Mouse (Mus musculus) MEL (cell line): Measurements from ENCODE around the gene Metap2. TPM values are rescaled to one million over a fixed set of nuclear protein-coding genes. Genes with fewer than 3 reads are reported as not detected.

ENCODE experiments used
- DNase-seq: peaks from one replicate; pipeline ENCODE4 v3.0.0; 2011; ENCODE audit warnings: low read depth, low spot score
- H3K27ac ChIP-seq: 2 replicates; pipeline ENCODE4 v1.5.1; 2012; ENCODE audit warnings: low read depth, mild to moderate bottlenecking, control low read depth, low read length, moderate library complexity; ENCODE audit not compliant: control insufficient read depth
- H3K27me3 ChIP-seq, 2 experiments: fragments of 150-350 bp in 1 of 2; sonication (generic) in 1 of 2; 2 replicates each; pipeline ENCODE4 v1.6.1; 2012; ENCODE audit warnings: low read length in 2 of 2, mild to moderate bottlenecking in 2 of 2, improper control_type of control experiment in 1 of 2, moderate library complexity in 1 of 2; ENCODE audit not compliant: insufficient read depth in 2 of 2, control insufficient read depth in 1 of 2
- H3K36me3 ChIP-seq, 2 experiments: 2 replicates each; pipeline ENCODE4 v1.6.1; 2012 to 2014; ENCODE audit warnings: low read length in 2 of 2, improper control_type of control experiment in 1 of 2, inconsistent platforms in 1 of 2, mild to moderate bottlenecking in 1 of 2; ENCODE audit not compliant: insufficient read depth in 2 of 2, control insufficient read depth in 1 of 2
- H3K4me1 ChIP-seq, 2 experiments: fragments of 150-350 bp in 1 of 2; sonication (generic) in 1 of 2; 2 replicates each; pipeline ENCODE4 v1.6.1; 2012; ENCODE audit warnings: low read length in 2 of 2, improper control_type of control experiment in 1 of 2, mild to moderate bottlenecking in 1 of 2; ENCODE audit not compliant: insufficient read depth in 2 of 2, control insufficient read depth in 1 of 2
- H3K4me3 ChIP-seq, 2 experiments: fragments of 150-350 bp in 1 of 2; sonication (generic) in 1 of 2; 2 replicates each; pipeline ENCODE4 v1.5.1; 2012; ENCODE audit warnings: low read depth in 2 of 2, low read length in 2 of 2, mild to moderate bottlenecking in 2 of 2, moderate library complexity in 2 of 2, control low read depth in 1 of 2, improper control_type of control experiment in 1 of 2; ENCODE audit not compliant: control insufficient read depth in 1 of 2, insufficient read depth in 1 of 2
- H3K79me2 ChIP-seq: 2 replicates; pipeline ENCODE4 v1.6.1; 2012; ENCODE audit warnings: mild to moderate bottlenecking, low read length, moderate library complexity; ENCODE audit not compliant: control insufficient read depth, poor library complexity, insufficient read depth
- H3K9ac ChIP-seq: 2 replicates; pipeline ENCODE4 v1.6.1; 2012; ENCODE audit warnings: low read depth, mild to moderate bottlenecking, control low read depth, low read length, moderate library complexity; ENCODE audit not compliant: control insufficient read depth, poor library complexity, severe bottlenecking
- H3K9me3 ChIP-seq: fragments of 150-350 bp; sonication (generic); replicated peaks from 2 replicates; pipeline ENCODE4 v1.6.1; 2012; ENCODE audit warnings: mild to moderate bottlenecking, low read length, improper control_type of control experiment, moderate library complexity; ENCODE audit not compliant: insufficient read depth
- BHLHE40 ChIP-seq: IDR thresholded peaks from 2 replicates; pipeline ENCODE4 v1.6.1; 2012; ENCODE audit warnings: low read depth, mild to moderate bottlenecking, inconsistent platforms, low read length, improper control_type of control experiment, borderline replicate concordance
- CHD1 ChIP-seq: IDR thresholded peaks from 2 replicates; pipeline ENCODE4 v1.6.1; 2012; ENCODE audit warnings: low read depth, mild to moderate bottlenecking, inconsistent platforms, low read length, improper control_type of control experiment
- CHD2 ChIP-seq: IDR thresholded peaks from 2 replicates; pipeline ENCODE4 v1.6.1; 2011; ENCODE audit warnings: low read length, improper control_type of control experiment
- ELF1 ChIP-seq: IDR thresholded peaks from 2 replicates; pipeline ENCODE4 v1.6.1; 2014; ENCODE audit warnings: low read depth, mild to moderate bottlenecking, inconsistent platforms, low read length, improper control_type of control experiment, moderate library complexity
- EP300 ChIP-seq, 2 experiments: IDR thresholded peaks; 2 replicates each; pipeline ENCODE4 v1.6.1; 2011; ENCODE audit warnings: improper control_type of control experiment in 2 of 2, low read length in 2 of 2, low read depth in 1 of 2, mild to moderate bottlenecking in 1 of 2
- ETS1 ChIP-seq: IDR thresholded peaks from 2 replicates; pipeline ENCODE4 v1.6.1; 2012; ENCODE audit warnings: low read depth, mild to moderate bottlenecking, inconsistent platforms, low read length, improper control_type of control experiment, moderate library complexity
- GABPA ChIP-seq: IDR thresholded peaks from 2 replicates; pipeline ENCODE4 v1.6.1; 2012; ENCODE audit warnings: low read depth, mild to moderate bottlenecking, inconsistent platforms, low read length, improper control_type of control experiment, moderate library complexity
- GATA1 ChIP-seq: IDR thresholded peaks from 2 replicates; pipeline ENCODE4 v1.6.1; 2011; ENCODE audit warnings: low read depth, low read length, improper control_type of control experiment
- KAT2A ChIP-seq: conservative IDR thresholded peaks from 2 replicates; pipeline ENCODE4 v1.6.1; 2012; ENCODE audit warnings: low read depth, low read length, improper control_type of control experiment, inconsistent platforms
- MAX ChIP-seq: IDR thresholded peaks from 2 replicates; pipeline ENCODE4 v1.6.1; 2011; ENCODE audit warnings: low read length, improper control_type of control experiment
- MAZ ChIP-seq: IDR thresholded peaks from 2 replicates; pipeline ENCODE4 v1.6.1; 2012; ENCODE audit warnings: low read depth, mild to moderate bottlenecking, inconsistent platforms, low read length, improper control_type of control experiment
- MXI1 ChIP-seq: IDR thresholded peaks from 2 replicates; pipeline ENCODE4 v1.6.1; 2011; ENCODE audit warnings: mild to moderate bottlenecking, low read depth, low read length, improper control_type of control experiment
- MYC ChIP-seq: IDR thresholded peaks from 2 replicates; pipeline ENCODE4 v1.6.1; 2011; ENCODE audit warnings: low read depth, mild to moderate bottlenecking, low read length, improper control_type of control experiment, moderate library complexity
- NELFE ChIP-seq: IDR thresholded peaks from 2 replicates; pipeline ENCODE4 v1.6.1; 2011; ENCODE audit warnings: low read depth, low read length, improper control_type of control experiment
- NRF1 ChIP-seq: IDR thresholded peaks from 2 replicates; pipeline ENCODE4 v1.6.1; 2014; ENCODE audit warnings: low read depth, mild to moderate bottlenecking, inconsistent platforms, low read length, improper control_type of control experiment, moderate library complexity; ENCODE audit not compliant: poor library complexity, insufficient read depth, severe bottlenecking
- POLR2A ChIP-seq, 2 experiments: IDR thresholded peaks; 2 replicates each; pipeline ENCODE4 v1.6.1; 2011 to 2012; ENCODE audit warnings: low read length in 2 of 2, mild to moderate bottlenecking in 2 of 2, control low read depth in 1 of 2, improper control_type of control experiment in 1 of 2, low read depth in 1 of 2, moderate library complexity in 1 of 2; ENCODE audit not compliant: control insufficient read depth in 1 of 2, insufficient read depth in 1 of 2, poor library complexity in 1 of 2
- POLR2AphosphoS2 ChIP-seq: IDR thresholded peaks from 2 replicates; pipeline ENCODE4 v1.6.1; 2011; ENCODE audit warnings: low read length, improper control_type of control experiment
- POLR2AphosphoS5 ChIP-seq: IDR thresholded peaks from 2 replicates; pipeline ENCODE4 v1.6.1; 2012; ENCODE audit warnings: low read depth, borderline replicate concordance, mild to moderate bottlenecking, inconsistent platforms, low read length, moderate library complexity, mixed read lengths
- RCOR1 ChIP-seq: IDR thresholded peaks from 2 replicates; pipeline ENCODE4 v1.6.1; 2012; ENCODE audit warnings: low read depth, mild to moderate bottlenecking, inconsistent platforms, low read length, improper control_type of control experiment
- SIN3A ChIP-seq: IDR thresholded peaks from 2 replicates; pipeline ENCODE4 v1.6.1; 2012; ENCODE audit warnings: low read length, improper control_type of control experiment, inconsistent platforms
- SMC3 ChIP-seq: IDR thresholded peaks from 2 replicates; pipeline ENCODE4 v1.6.1; 2011; ENCODE audit warnings: low read depth, low read length, improper control_type of control experiment
- TAL1 ChIP-seq: IDR thresholded peaks from 2 replicates; pipeline ENCODE4 v1.6.1; 2012; ENCODE audit warnings: mild to moderate bottlenecking, inconsistent platforms, low read length, moderate library complexity, mixed read lengths
- TBP ChIP-seq: IDR thresholded peaks from 2 replicates; pipeline ENCODE4 v1.8.0; 2011; ENCODE audit warnings: low read depth, low read length, improper control_type of control experiment
- TCF12 ChIP-seq: IDR thresholded peaks from 2 replicates; pipeline ENCODE4 v1.6.1; 2014; ENCODE audit warnings: low read depth, mild to moderate bottlenecking, inconsistent platforms, low read length, improper control_type of control experiment, moderate library complexity
- UBTF ChIP-seq: IDR thresholded peaks from 2 replicates; pipeline ENCODE4 v1.6.1; 2012; ENCODE audit warnings: low read depth, mild to moderate bottlenecking, inconsistent platforms, low read length, improper control_type of control experiment, moderate library complexity, borderline replicate concordance; ENCODE audit not compliant: insufficient read depth
- USF1 ChIP-seq: IDR thresholded peaks from 2 replicates; pipeline ENCODE4 v1.6.1; 2014; ENCODE audit warnings: low read depth, mild to moderate bottlenecking, inconsistent platforms, low read length, improper control_type of control experiment, moderate library complexity
- USF2 ChIP-seq, 2 experiments: IDR thresholded peaks; 2 replicates each; pipeline ENCODE4 v1.6.1; 2011 to 2012; ENCODE audit warnings: improper control_type of control experiment in 2 of 2, low read length in 2 of 2, borderline replicate concordance in 1 of 2, inconsistent platforms in 1 of 2, low read depth in 1 of 2, mild to moderate bottlenecking in 1 of 2; ENCODE audit not compliant: insufficient read depth in 1 of 2
- ZC3H11A ChIP-seq: IDR thresholded peaks from 2 replicates; pipeline ENCODE4 v1.6.1; 2012; ENCODE audit warnings: low read depth, mild to moderate bottlenecking, inconsistent platforms, low read length, improper control_type of control experiment
- ZMIZ1 ChIP-seq: IDR thresholded peaks from 2 replicates; pipeline ENCODE4 v1.6.1; 2012; ENCODE audit warnings: low read depth, mild to moderate bottlenecking, inconsistent platforms, low read length, improper control_type of control experiment, moderate library complexity
- ZNF384 ChIP-seq: IDR thresholded peaks from 2 replicates; pipeline ENCODE4 v1.6.1; 2012; ENCODE audit warnings: low read depth, mild to moderate bottlenecking, inconsistent platforms, low read length, improper control_type of control experiment
- polyA plus RNA-seq, 2 experiments: library from polyadenylated mRNA; stranded (reverse) in 1 of 2; unstranded in 1 of 2; fragments of >175 nt in 1 of 2; fragments of >200 nt in 1 of 2; gene quantifications; 2 replicates each; pipeline versions ENCODE4 v1.2.1 to v1.2.4; 2012; ENCODE audit warnings: low replicate concordance in 2 of 2, low read depth in 1 of 2; ENCODE audit not compliant: insufficient read length in 2 of 2, insufficient read depth in 1 of 2, missing spikeins in 1 of 2
- total RNA-seq: library from RNA; depleted of rRNA; stranded (reverse); fragments of 300-350 nt; gene quantifications from 2 replicates; pipeline ENCODE4 v1.2.3, GENCODE M21; 2012

Metap2 gene
- total and polyA plus RNA-seq, 3 experiments: 326 to 2,567 (median 921) TPM

DNA sequence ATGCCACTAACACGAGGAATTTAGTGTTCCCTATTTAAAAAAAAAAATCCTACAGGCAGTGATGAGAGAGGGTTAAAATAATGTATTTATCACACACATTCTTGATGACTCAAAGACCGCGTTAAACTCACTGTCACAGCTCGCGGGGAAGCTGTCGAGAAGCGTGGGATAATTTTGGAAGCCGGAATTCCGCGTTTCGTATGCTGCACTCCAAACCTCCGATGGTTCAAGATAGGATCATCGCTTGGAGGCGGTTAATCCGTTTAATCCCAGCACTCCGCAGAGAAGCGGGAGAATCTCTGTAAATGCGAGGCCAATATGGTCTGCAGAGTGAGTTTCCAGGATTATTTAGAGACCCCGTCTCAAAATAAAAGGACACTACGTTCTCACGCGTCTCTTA, 6.9 kb downstream of the Metap2 start:
- DNase-seq: peak; percentile 80
- no peaks in the 10 kb centered on the region for H3K9me3 ChIP-seq
- H3K4me3 ChIP-seq: peak overlapping the region; percentile 81 to 98
- peak overlapping the region; percentile 98 for H3K9ac ChIP-seq
- peaks cover 10 to 42% of the 10 kb centered on the region in 2 experiments for H3K36me3 ChIP-seq
- peaks cover 43% of the 10 kb centered on the region for H3K79me2 ChIP-seq
- H3K27me3 ChIP-seq: no peaks in the 10 kb centered on the region
- peak overlapping the region; percentile 84 for H3K27ac ChIP-seq
- TF ChIP-seq GATA1: no peak
- TF ChIP-seq UBTF: no peak
- no peak for TF ChIP-seq BHLHE40
- TF ChIP-seq MAX: no peak
- no peak for TF ChIP-seq TAL1
- TF ChIP-seq GABPA: no peak
- no peak for TF ChIP-seq SMC3
- TF ChIP-seq NELFE: no peak
- no peak for TF ChIP-seq USF1
- TF ChIP-seq RCOR1: peak; percentile 23; the same call in 1 of the 2 replicates
- TF ChIP-seq ETS1: 0 out of 2 replicates have a peak, but pooled peaks have one; percentile 1
- no peak; the same call in 1 of the 2 replicates for TF ChIP-seq SIN3A
- TF ChIP-seq POLR2A (IDR thresholded peaks at IDR 0.05; ENCODE audit: control insufficient read depth in 1 of 2, insufficient read depth in 1 of 2, low read depth in 1 of 2, low read length in 2 of 2, poor library complexity in 1 of 2): peak in 1 of 2 experiments; percentile 51; a peak in 1 of 4 replicates
- TF ChIP-seq NRF1: no peak
- peak; percentile 75; the same call in 1 of the 2 replicates for TF ChIP-seq CHD1
- peaks cover 11 to 26% of the 10 kb centered on the region in 2 experiments for H3K4me1 ChIP-seq

DNA sequence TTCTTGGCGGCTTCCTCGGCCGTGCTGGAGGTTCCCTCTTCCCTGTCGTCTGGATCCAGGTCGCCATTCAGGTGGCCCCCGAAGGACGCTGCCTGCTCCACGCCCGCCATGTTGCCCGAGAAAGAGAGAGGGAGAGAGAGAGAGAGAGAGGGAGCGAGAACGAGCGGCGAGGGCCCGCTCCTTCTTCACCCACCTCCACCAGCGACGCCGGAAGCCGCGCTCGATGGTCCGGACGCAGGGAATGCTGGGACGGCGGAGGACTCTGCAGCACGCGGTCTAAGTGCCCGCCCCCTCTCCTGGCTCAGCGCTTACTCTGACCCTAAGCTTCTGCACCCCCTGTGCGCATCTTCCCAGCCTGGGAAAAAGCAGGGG, 7.3 kb downstream of the Metap2 start:
- H3K79me2 ChIP-seq: peaks cover 47% of the 10 kb centered on the region
- peak overlapping the region; percentile 81 to 98 for H3K4me3 ChIP-seq
- no peaks in the 10 kb centered on the region for H3K9me3 ChIP-seq
- H3K4me1 ChIP-seq: peaks cover 11 to 30% of the 10 kb centered on the region in 2 experiments
- H3K27ac ChIP-seq: peak overlapping the region; percentile 84
- peaks cover 10 to 46% of the 10 kb centered on the region in 2 experiments for H3K36me3 ChIP-seq
- H3K27me3 ChIP-seq: no peaks in the 10 kb centered on the region
- peak overlapping the region; percentile 98 for H3K9ac ChIP-seq
- DNase-seq: peak; percentile 94
- TF ChIP-seq USF2 (IDR thresholded peaks at IDR 0.05; ENCODE audit: borderline replicate concordance in 1 of 2, insufficient read depth in 1 of 2, low read depth in 1 of 2, low read length in 2 of 2) (no peak), USF1 (peak; percentile 50), CHD2 (no peak), SIN3A (peak; percentile 80), POLR2AphosphoS2 (peak; percentile 76), MAZ (peak; percentile 65; the same call in 1 of the 2 replicates), POLR2AphosphoS5 (no peak), NRF1 (0 out of 2 replicates have a peak, but pooled peaks have one; percentile 31), MYC (peak; percentile 96), NELFE (peak; percentile 80), TBP (peak; percentile 74), POLR2A (IDR thresholded peaks at IDR 0.05; ENCODE audit: control insufficient read depth in 1 of 2, insufficient read depth in 1 of 2, low read depth in 1 of 2, low read length in 2 of 2, poor library complexity in 1 of 2) (peak; percentile 68 to 74; a peak in 2 of 4 replicates), EP300 (IDR thresholded peaks at IDR 0.05; ENCODE audit: low read depth in 1 of 2, low read length in 2 of 2) (no peak), ZC3H11A (no peak), GATA1 (no peak), TCF12 (peak; percentile 68), ELF1 (peak; percentile 71), KAT2A (peak; percentile 56; the same call in 1 of the 2 replicates), MAX (peak; percentile 96), ZNF384 (no peak; the same call in 1 of the 2 replicates), MXI1 (peak; percentile 88), ZMIZ1 (peak; percentile 64; the same call in 1 of the 2 replicates)
